Mouse (Mus musculus): ENCODE data around the gene Cyp2t4. TPM values are rescaled to one million over a fixed set of nuclear protein-coding genes. Genes with fewer than 3 reads are reported as not detected.
A peak's percentile ranks its signal among the peaks of the same experiment; 100 is the strongest.

The Cyp2t4 gene
- total and polyA plus RNA-seq, 2 experiments from 2014 or later = not detected

GRCm38 (mm10) chr7:27197136-27197535 lies 43.6 kb downstream of the Cyp2t4 start:
- no peaks in the 10 kb centered on the region for H3K9me3 ChIP-seq (replicated peaks; ENCODE audit: control insufficient read depth, low read length)
- no peaks in the 10 kb centered on the region for H3K27me3 ChIP-seq (ENCODE audit: control insufficient read depth, insufficient read depth, low read length)
- peak overlapping the region; percentile 99; the same call in 1 of the 2 replicates for H3K27ac ChIP-seq (ENCODE audit: low read depth)
- no peak overlapping the region for H3K4me3 ChIP-seq (ENCODE audit: low read depth, low read length)
- TF ChIP-seq CTCF (IDR thresholded peaks at IDR 0.05; ENCODE audit: low read depth) (no peak), EP300 (IDR thresholded peaks at IDR 0.05; ENCODE audit: low read depth) (no peak)
- peaks cover 13% of the 10 kb centered on the region for H3K4me1 ChIP-seq (ENCODE audit: control insufficient read depth, insufficient read depth)
- no peak for ATAC-seq (ENCODE audit: insufficient read depth, low read depth)
- 87% methylated on average over 3 of the region's 3 CpGs for WGBS
- H3K36me3 ChIP-seq (replicated peaks; ENCODE audit: control insufficient read depth, insufficient read depth, low read length) = peaks cover 26% of the 10 kb centered on the region
- no peak overlapping the region for H3K4me2 ChIP-seq (ENCODE audit: low read depth, low read length)
- DNase-seq (ENCODE audit: low spot score) = no peak
- H3K9ac ChIP-seq (replicated peaks; ENCODE audit: low read depth, low read length) = no peak overlapping the region

GRCm38 (mm10) chr7:27197634-27198033 lies 44.1 kb downstream of the Cyp2t4 start:
- Histone ChIP-seq H3K9me3 (replicated peaks; ENCODE audit: control insufficient read depth, low read length) (no peaks in the 10 kb centered on the region), H3K4me2 (ENCODE audit: low read depth, low read length) (no peak overlapping the region), H3K27me3 (ENCODE audit: control insufficient read depth, insufficient read depth, low read length) (no peaks in the 10 kb centered on the region), H3K27ac (ENCODE audit: low read depth) (no peak overlapping the region), H3K4me3 (ENCODE audit: low read depth, low read length) (no peak overlapping the region), H3K4me1 (ENCODE audit: control insufficient read depth, insufficient read depth) (peaks cover 13% of the 10 kb centered on the region), H3K9ac (replicated peaks; ENCODE audit: low read depth, low read length) (no peak overlapping the region), H3K36me3 (replicated peaks; ENCODE audit: control insufficient read depth, insufficient read depth, low read length) (peaks cover 26% of the 10 kb centered on the region)
- ATAC-seq (ENCODE audit: insufficient read depth, low read depth) (no peak), DNase-seq (ENCODE audit: low spot score) (no peak)
- TF ChIP-seq CTCF (IDR thresholded peaks at IDR 0.05; ENCODE audit: low read depth) = no peak
- TF ChIP-seq EP300 (IDR thresholded peaks at IDR 0.05; ENCODE audit: low read depth) = no peak
- WGBS = 86% methylated on average over 8 of the region's 8 CpGs

GRCm38 (mm10) chr7:27198355-27198754 lies 44.8 kb downstream of the Cyp2t4 start:
- Histone ChIP-seq H3K27ac (ENCODE audit: low read depth) (no peak overlapping the region), H3K36me3 (replicated peaks; ENCODE audit: control insufficient read depth, insufficient read depth, low read length) (peaks cover 26% of the 10 kb centered on the region), H3K9ac (replicated peaks; ENCODE audit: low read depth, low read length) (no peak overlapping the region), H3K4me1 (ENCODE audit: control insufficient read depth, insufficient read depth) (peaks cover 13% of the 10 kb centered on the region), H3K4me3 (ENCODE audit: low read depth, low read length) (no peak overlapping the region), H3K4me2 (ENCODE audit: low read depth, low read length) (no peak overlapping the region), H3K9me3 (replicated peaks; ENCODE audit: control insufficient read depth, low read length) (no peaks in the 10 kb centered on the region), H3K27me3 (ENCODE audit: control insufficient read depth, insufficient read depth, low read length) (no peaks in the 10 kb centered on the region)
- TF ChIP-seq CTCF (IDR thresholded peaks at IDR 0.05; ENCODE audit: low read depth) (no peak), EP300 (IDR thresholded peaks at IDR 0.05; ENCODE audit: low read depth) (no peak)
- ATAC-seq (ENCODE audit: insufficient read depth, low read depth) = no peak
- no peak for DNase-seq (ENCODE audit: low spot score)

GRCm38 (mm10) chr7:27198779-27199178 lies 45.3 kb downstream of the Cyp2t4 start:
- ATAC-seq (ENCODE audit: insufficient read depth, low read depth) = no peak

GRCm38 (mm10) chr7:27203730-27204449 lies 50.4 kb downstream of the Cyp2t4 start:
- Histone ChIP-seq H3K9ac (replicated peaks; ENCODE audit: low read depth, low read length) (no peak overlapping the region), H3K36me3 (replicated peaks; ENCODE audit: control insufficient read depth, insufficient read depth, low read length) (peaks cover 44% of the 10 kb centered on the region), H3K4me3 (ENCODE audit: low read depth, low read length) (no peak overlapping the region), H3K4me2 (ENCODE audit: low read depth, low read length) (no peak overlapping the region), H3K27ac (ENCODE audit: low read depth) (no peak overlapping the region), H3K4me1 (ENCODE audit: control insufficient read depth, insufficient read depth) (no peaks in the 10 kb centered on the region), H3K9me3 (replicated peaks; ENCODE audit: control insufficient read depth, low read length) (no peaks in the 10 kb centered on the region), H3K27me3 (ENCODE audit: control insufficient read depth, insufficient read depth, low read length) (no peaks in the 10 kb centered on the region)
- 94% methylated on average over 8 of the region's 8 CpGs for WGBS
- no peak for DNase-seq (ENCODE audit: low spot score)
- TF ChIP-seq CTCF (IDR thresholded peaks at IDR 0.05; ENCODE audit: low read depth) (no peak), EP300 (IDR thresholded peaks at IDR 0.05; ENCODE audit: low read depth) (no peak)
- no peak for ATAC-seq (ENCODE audit: insufficient read depth, low read depth)

More at GRCm38 (mm10) chr7:27198779-27199178, 45.3 kb downstream of the Cyp2t4 start:
- peaks cover 13% of the 10 kb centered on the region for H3K4me1 ChIP-seq (ENCODE audit: control insufficient read depth, insufficient read depth)
- DNase-seq (ENCODE audit: low spot score) = no peak
- no peak for TF ChIP-seq EP300 (IDR thresholded peaks at IDR 0.05; ENCODE audit: low read depth)
- TF ChIP-seq CTCF (IDR thresholded peaks at IDR 0.05; ENCODE audit: low read depth) = no peak
- H3K27me3 ChIP-seq (ENCODE audit: control insufficient read depth, insufficient read depth, low read length) = no peaks in the 10 kb centered on the region
- no peak overlapping the region for H3K4me3 ChIP-seq (ENCODE audit: low read depth, low read length)
- no peak overlapping the region for H3K4me2 ChIP-seq (ENCODE audit: low read depth, low read length)
- no peaks in the 10 kb centered on the region for H3K9me3 ChIP-seq (replicated peaks; ENCODE audit: control insufficient read depth, low read length)
- no peak overlapping the region for H3K27ac ChIP-seq (ENCODE audit: low read depth)
- H3K9ac ChIP-seq (replicated peaks; ENCODE audit: low read depth, low read length) = no peak overlapping the region
- H3K36me3 ChIP-seq (replicated peaks; ENCODE audit: control insufficient read depth, insufficient read depth, low read length) = peaks cover 26% of the 10 kb centered on the region
- WGBS = 91% methylated on average over 8 of the region's 8 CpGs

MicroRNAs within 50 kb of the gene (microRNA counts, 519-probe panel; counts per million panel counts)
- not detected for microRNA mmu-miR-1191

Small RNA genes within 50 kb of the gene (microRNA-seq; reads per million reads assigned to microRNA genes)
- gene Mir1191 (not detected), gene Mir3101 (0.54 reads per million)

Other genes with a start within 250 kb of the Cyp2t4 start
- not detected in 2 replicates for gene Cyp2a22, start 214.3 kb upstream of the Cyp2t4 start, total RNA-seq (2014; rRNA removed; ENCODE audit: low replicate concordance)
- gene Cyp2a22, start 214.3 kb upstream of the Cyp2t4 start, polyA plus RNA-seq (2015; fragmentation: Nextera tagmentation; extraction: Ambion mirVana) = not detected in 2 replicates
- not detected in 2 replicates for gene Cyp2a12, start 124.6 kb upstream of the Cyp2t4 start, total RNA-seq (2014; rRNA removed; ENCODE audit: low replicate concordance)
- gene Cyp2a12, start 124.6 kb upstream of the Cyp2t4 start, polyA plus RNA-seq (2015; fragmentation: Nextera tagmentation; extraction: Ambion mirVana) = not detected in 2 replicates
- 5.4 TPM in 1 of 2 replicates, not detected in the other for gene Cyp2f2, start 33.8 kb upstream of the Cyp2t4 start, total RNA-seq (2014; rRNA removed; ENCODE audit: low replicate concordance)
- gene Cyp2f2, start 33.8 kb upstream of the Cyp2t4 start, polyA plus RNA-seq (2015; fragmentation: Nextera tagmentation; extraction: Ambion mirVana) = 0.05 and 14.2 TPM in 2 replicates
- 71.5 and 76.5 TPM in 2 replicates for gene Egln2, start 13.1 kb downstream of the Cyp2t4 start, total RNA-seq (2014; rRNA removed; ENCODE audit: low replicate concordance)
- gene Egln2, start 13.1 kb downstream of the Cyp2t4 start, polyA plus RNA-seq (2015; fragmentation: Nextera tagmentation; extraction: Ambion mirVana) = 42.1 and 42.8 TPM in 2 replicates
- gene Rab4b, start 25.2 kb downstream of the Cyp2t4 start, total RNA-seq (2014; rRNA removed; ENCODE audit: low replicate concordance) = 42.5 and 74.2 TPM in 2 replicates
- gene Rab4b, start 25.2 kb downstream of the Cyp2t4 start, polyA plus RNA-seq (2015; fragmentation: Nextera tagmentation; extraction: Ambion mirVana) = 44.4 and 45.9 TPM in 2 replicates
- gene Gm21983, start 27.4 kb downstream of the Cyp2t4 start, total RNA-seq (2014; rRNA removed; ENCODE audit: low replicate concordance) = not detected in 2 replicates
- 0.15 TPM in 1 of 2 replicates, not detected in the other for gene Gm21983, start 27.4 kb downstream of the Cyp2t4 start, polyA plus RNA-seq (2015; fragmentation: Nextera tagmentation; extraction: Ambion mirVana)
- not detected in 2 replicates for gene Mia, start 27.4 kb downstream of the Cyp2t4 start, total RNA-seq (2014; rRNA removed; ENCODE audit: low replicate concordance)
- gene Mia, start 27.4 kb downstream of the Cyp2t4 start, polyA plus RNA-seq (2015; fragmentation: Nextera tagmentation; extraction: Ambion mirVana) = 0.25 and 0.38 TPM in 2 replicates
- 1.8 and 4.8 TPM in 2 replicates for gene BC024978, start 42.1 kb downstream of the Cyp2t4 start, total RNA-seq (2014; rRNA removed; ENCODE audit: low replicate concordance)
- gene BC024978, start 42.1 kb downstream of the Cyp2t4 start, polyA plus RNA-seq (2015; fragmentation: Nextera tagmentation; extraction: Ambion mirVana) = 2.0 and 2.1 TPM in 2 replicates
- 78.2 and 79.4 TPM in 2 replicates for gene Snrpa, start 42.6 kb downstream of the Cyp2t4 start, total RNA-seq (2014; rRNA removed; ENCODE audit: low replicate concordance)
- gene Snrpa, start 42.6 kb downstream of the Cyp2t4 start, polyA plus RNA-seq (2015; fragmentation: Nextera tagmentation; extraction: Ambion mirVana) = 60.5 and 69.3 TPM in 2 replicates
- gene Itpkc, start 74.9 kb downstream of the Cyp2t4 start, total RNA-seq (2014; rRNA removed; ENCODE audit: low replicate concordance) = 5.8 and 14.7 TPM in 2 replicates
- gene Itpkc, start 74.9 kb downstream of the Cyp2t4 start, polyA plus RNA-seq (2015; fragmentation: Nextera tagmentation; extraction: Ambion mirVana) = 1.2 and 1.3 TPM in 2 replicates
- 5.8 and 7.2 TPM in 2 replicates for gene Coq8b, start 79.3 kb downstream of the Cyp2t4 start, total RNA-seq (2014; rRNA removed; ENCODE audit: low replicate concordance)
- gene Coq8b, start 79.3 kb downstream of the Cyp2t4 start, polyA plus RNA-seq (2015; fragmentation: Nextera tagmentation; extraction: Ambion mirVana) = 10.1 and 11.0 TPM in 2 replicates
- 15.9 and 23.5 TPM in 2 replicates for gene Numbl, start 104.7 kb downstream of the Cyp2t4 start, total RNA-seq (2014; rRNA removed; ENCODE audit: low replicate concordance)
- 5.6 and 6.2 TPM in 2 replicates for gene Numbl, start 104.7 kb downstream of the Cyp2t4 start, polyA plus RNA-seq (2015; fragmentation: Nextera tagmentation; extraction: Ambion mirVana)
- 150 TPM in 2 replicates for gene Ltbp4, start 184.0 kb downstream of the Cyp2t4 start, total RNA-seq (2014; rRNA removed; ENCODE audit: low replicate concordance)
- gene Ltbp4, start 184.0 kb downstream of the Cyp2t4 start, polyA plus RNA-seq (2015; fragmentation: Nextera tagmentation; extraction: Ambion mirVana) = 56.9 and 61.7 TPM in 2 replicates
- 16.7 and 21.0 TPM in 2 replicates for gene Shkbp1, start 202.3 kb downstream of the Cyp2t4 start, total RNA-seq (2014; rRNA removed; ENCODE audit: low replicate concordance)
- gene Shkbp1, start 202.3 kb downstream of the Cyp2t4 start, polyA plus RNA-seq (2015; fragmentation: Nextera tagmentation; extraction: Ambion mirVana) = 14.2 and 18.3 TPM in 2 replicates
- 2.0 TPM in 1 of 2 replicates, not detected in the other for gene Gm20479, start 203.7 kb downstream of the Cyp2t4 start, total RNA-seq (2014; rRNA removed; ENCODE audit: low replicate concordance)
- 0.46 TPM in 1 of 2 replicates, not detected in the other for gene Gm20479, start 203.7 kb downstream of the Cyp2t4 start, polyA plus RNA-seq (2015; fragmentation: Nextera tagmentation; extraction: Ambion mirVana)

All from heart, postnatal 0 days (tissue).